Mouse (Mus musculus) heart, embryonic 12.5 days (tissue): ENCODE data around the gene Ap3b1. TPM values are rescaled to one million over a fixed set of nuclear protein-coding genes. Genes with fewer than 3 reads are reported as not detected.

Experiments
- ATAC-seq: fragments of 200-750 bp; cut with Nextera tagmentation; 2 replicates; pipeline ENCODE4 v1.8.0; 2017; ENCODE audit warnings: moderate TSS enrichment, moderate library complexity; ENCODE audit not compliant: insufficient number of reproducible peaks, low FRiP score
- H3K27ac ChIP-seq: fragments of 300-500 bp; sonication (generic); 2 replicates; pipeline ENCODE4 v1.5.1; 2016; ENCODE audit warnings: mild to moderate bottlenecking, moderate library complexity; ENCODE audit not compliant: poor library complexity, severe bottlenecking
- H3K27me3 ChIP-seq: fragments of 300-500 bp; sonication (generic); replicated peaks from 2 replicates; pipeline ENCODE4 v1.6.1; 2016; ENCODE audit warnings: mild to moderate bottlenecking, moderate library complexity
- H3K36me3 ChIP-seq: fragments of 300-500 bp; sonication (generic); 2 replicates; pipeline ENCODE4 v1.6.1; 2016; ENCODE audit warnings: mild to moderate bottlenecking, moderate library complexity
- H3K4me1 ChIP-seq: fragments of 300-500 bp; sonication (generic); replicated peaks from 2 replicates; pipeline ENCODE4 v1.6.1; 2016; ENCODE audit warnings: mild to moderate bottlenecking
- H3K4me2 ChIP-seq: fragments of 300-500 bp; sonication (generic); 2 replicates; pipeline ENCODE4 v1.6.1; 2016; ENCODE audit warnings: mild to moderate bottlenecking, moderate library complexity
- H3K4me3 ChIP-seq: fragments of 300-500 bp; sonication (generic); 2 replicates; pipeline ENCODE4 v1.5.1; 2016; ENCODE audit warnings: mild to moderate bottlenecking
- H3K9ac ChIP-seq: fragments of 300-500 bp; sonication (generic); 2 replicates; pipeline ENCODE4 v1.6.1; 2016; ENCODE audit warnings: mild to moderate bottlenecking, moderate library complexity
- H3K9me3 ChIP-seq: fragments of 300-500 bp; sonication (generic); replicated peaks from 2 replicates; pipeline ENCODE4 v1.6.1; 2016; ENCODE audit warnings: mild to moderate bottlenecking, moderate library complexity
- WGBS: fragments of 180-500 bp; shearing (Covaris S2); methylation state at CpG from one replicate; pipeline ENCODE4 v1.1.7; 2016; 5-methylcytosine and 5-hydroxymethylcytosine counted together
- polyA plus RNA-seq: library from polyadenylated mRNA; unstranded; fragments of >200 nt; fragmentation: Nextera tagmentation; extraction: Ambion mirVana; gene quantifications from 2 replicates; pipeline ENCODE4 v1.2.1, GENCODE M21; 2016

The Ap3b1 gene
- polyA plus RNA-seq, 1 experiment from 2014 or later, result 38.6 TPM

- WGBS, result 81% methylated on average over 8 of the region's 8 CpGs
- H3K36me3 ChIP-seq, result peaks cover 15% of the 10 kb centered on the region
These were observed 205.1 kb downstream of the Ap3b1 start for GRCm38 (mm10) chr13:94563836-94564235.

GRCm38 (mm10) chr13:94564351-94564994 lies 205.7 kb downstream of the Ap3b1 start:
- Histone ChIP-seq H3K9ac (no peak overlapping the region), H3K27me3 (no peaks in the 10 kb centered on the region), H3K4me3 (no peak overlapping the region), H3K36me3 (peaks cover 15% of the 10 kb centered on the region), H3K4me2 (no peak overlapping the region), H3K27ac (no peak overlapping the region), H3K4me1 (peaks cover 7% of the 10 kb centered on the region), H3K9me3 (no peaks in the 10 kb centered on the region)
- ATAC-seq, result no peak
- 72% methylated on average over 13 of the region's 13 CpGs for WGBS

More at GRCm38 (mm10) chr13:94563836-94564235, 205.1 kb downstream of the Ap3b1 start:
- no peak overlapping the region for H3K9ac ChIP-seq
- no peaks in the 10 kb centered on the region for H3K27me3 ChIP-seq
- no peaks in the 10 kb centered on the region for H3K9me3 ChIP-seq
- ATAC-seq, result no peak
- no peak overlapping the region for H3K4me2 ChIP-seq
- no peak overlapping the region for H3K4me3 ChIP-seq
- H3K4me1 ChIP-seq, result peaks cover 6% of the 10 kb centered on the region
- no peak overlapping the region for H3K27ac ChIP-seq

- 93% methylated on average over 14 of the region's 14 CpGs for WGBS
- peaks cover 15% of the 10 kb centered on the region for H3K36me3 ChIP-seq
- H3K9ac ChIP-seq, result no peak overlapping the region
- no peak overlapping the region for H3K4me2 ChIP-seq
- no peak overlapping the region for H3K4me3 ChIP-seq
- no peak overlapping the region for H3K27ac ChIP-seq
- ATAC-seq, result no peak
- peaks cover 9% of the 10 kb centered on the region for H3K4me1 ChIP-seq
- H3K9me3 ChIP-seq, result no peaks in the 10 kb centered on the region
- no peaks in the 10 kb centered on the region for H3K27me3 ChIP-seq
These were observed 206.4 kb downstream of the Ap3b1 start for GRCm38 (mm10) chr13:94565176-94565575.

- 81% methylated on average over 9 of the region's 9 CpGs for WGBS
- Histone ChIP-seq H3K4me1 (peaks cover 9% of the 10 kb centered on the region), H3K9ac (no peak overlapping the region), H3K9me3 (no peaks in the 10 kb centered on the region), H3K36me3 (peaks cover 15% of the 10 kb centered on the region), H3K4me3 (no peak overlapping the region), H3K27ac (no peak overlapping the region), H3K27me3 (no peaks in the 10 kb centered on the region), H3K4me2 (no peak overlapping the region)
- no peak for ATAC-seq
These were observed 206.9 kb downstream of the Ap3b1 start for GRCm38 (mm10) chr13:94565616-94566015.

GRCm38 (mm10) chr13:94567739-94568138 lies 209.0 kb downstream of the Ap3b1 start:
- 80% methylated on average over 6 of the region's 6 CpGs for WGBS
- no peak overlapping the region for H3K27ac ChIP-seq

GRCm38 (mm10) chr13:94571001-94571400 lies 212.2 kb downstream of the Ap3b1 start:
- Histone ChIP-seq H3K27me3 (peaks cover 13% of the 10 kb centered on the region; the same call in 1 of the 2 replicates), H3K4me2 (no peak overlapping the region), H3K36me3 (peaks cover 7% of the 10 kb centered on the region), H3K27ac (no peak overlapping the region), H3K9me3 (no peaks in the 10 kb centered on the region), H3K9ac (no peak overlapping the region), H3K4me1 (peaks cover 8% of the 10 kb centered on the region; the same call in 1 of the 2 replicates), H3K4me3 (no peak overlapping the region)
- ATAC-seq, result no peak
- WGBS, result 86% methylated on average over 10 of the region's 10 CpGs

More at GRCm38 (mm10) chr13:94567739-94568138, 209.0 kb downstream of the Ap3b1 start:
- H3K9me3 ChIP-seq, result no peaks in the 10 kb centered on the region
- H3K36me3 ChIP-seq, result peaks cover 15% of the 10 kb centered on the region
- H3K4me3 ChIP-seq, result no peak overlapping the region
- no peak for ATAC-seq
- peaks cover 7% of the 10 kb centered on the region for H3K4me1 ChIP-seq
- no peak overlapping the region for H3K9ac ChIP-seq
- no peak overlapping the region for H3K4me2 ChIP-seq
- no peaks in the 10 kb centered on the region for H3K27me3 ChIP-seq

- no peak overlapping the region for H3K4me2 ChIP-seq
- H3K27ac ChIP-seq, result no peak overlapping the region
- H3K9me3 ChIP-seq, result no peaks in the 10 kb centered on the region
- no peak overlapping the region for H3K9ac ChIP-seq
- 89% methylated on average over 8 of the region's 8 CpGs for WGBS
- no peak for ATAC-seq
- peaks cover 8% of the 10 kb centered on the region; the same call in 1 of the 2 replicates for H3K4me1 ChIP-seq
- H3K36me3 ChIP-seq, result no peaks in the 10 kb centered on the region
- peaks cover 26% of the 10 kb centered on the region for H3K27me3 ChIP-seq
- H3K4me3 ChIP-seq, result no peak overlapping the region
These were observed 214.6 kb downstream of the Ap3b1 start for GRCm38 (mm10) chr13:94573356-94573755.

GRCm38 (mm10) chr13:94573833-94574232 lies 215.1 kb downstream of the Ap3b1 start:
- no peak for ATAC-seq

GRCm38 (mm10) chr13:94575607-94576398 lies 217.0 kb downstream of the Ap3b1 start:
- Histone ChIP-seq H3K9ac (no peak overlapping the region), H3K9me3 (no peaks in the 10 kb centered on the region), H3K36me3 (no peaks in the 10 kb centered on the region), H3K4me3 (no peak overlapping the region), H3K4me1 (0 out of 2 replicates have a peak, but pooled peaks cover 4% of the 10 kb centered on the region), H3K27me3 (peaks cover 26% of the 10 kb centered on the region), H3K4me2 (no peak overlapping the region), H3K27ac (no peak overlapping the region)
- ATAC-seq, result no peak
- 26% methylated on average over 17 of the region's 17 CpGs for WGBS

More at GRCm38 (mm10) chr13:94573833-94574232, 215.1 kb downstream of the Ap3b1 start:
- Histone ChIP-seq H3K4me2 (no peak overlapping the region), H3K27me3 (peaks cover 26% of the 10 kb centered on the region), H3K36me3 (no peaks in the 10 kb centered on the region), H3K4me3 (no peak overlapping the region), H3K4me1 (peaks cover 8% of the 10 kb centered on the region; the same call in 1 of the 2 replicates), H3K27ac (no peak overlapping the region), H3K9ac (no peak overlapping the region), H3K9me3 (no peaks in the 10 kb centered on the region)
- 86% methylated on average over 7 of the region's 7 CpGs for WGBS

- ATAC-seq, result no peak
- Histone ChIP-seq H3K9me3 (no peaks in the 10 kb centered on the region), H3K27me3 (peaks cover 26% of the 10 kb centered on the region), H3K4me1 (0 out of 2 replicates have a peak, but pooled peaks cover 4% of the 10 kb centered on the region), H3K4me2 (no peak overlapping the region), H3K4me3 (no peak overlapping the region), H3K9ac (no peak overlapping the region), H3K27ac (no peak overlapping the region), H3K36me3 (no peaks in the 10 kb centered on the region)
- WGBS, result 33% methylated on average over 22 of the region's 22 CpGs
These were observed 217.8 kb downstream of the Ap3b1 start for GRCm38 (mm10) chr13:94576399-94577176.

- H3K4me2 ChIP-seq, result no peak overlapping the region
- H3K36me3 ChIP-seq, result no peaks in the 10 kb centered on the region
- H3K4me1 ChIP-seq, result 0 out of 2 replicates have a peak, but pooled peaks cover 4% of the 10 kb centered on the region
- no peak for ATAC-seq
- H3K9ac ChIP-seq, result no peak overlapping the region
- H3K9me3 ChIP-seq, result no peaks in the 10 kb centered on the region
- H3K4me3 ChIP-seq, result no peak overlapping the region
- H3K27me3 ChIP-seq, result peaks cover 26% of the 10 kb centered on the region
- WGBS, result 64% methylated on average over 2 of the region's 2 CpGs
- no peak overlapping the region for H3K27ac ChIP-seq
These were observed 218.4 kb downstream of the Ap3b1 start for GRCm38 (mm10) chr13:94577177-94577540.
